Mouse (Mus musculus) kidney, adult 2 months (tissue): ENCODE measurements around the gene Sf3a2.

Experiments used
- CTCF ChIP-seq: fragments of 200-500 bp; conservative IDR thresholded peaks from 2 replicates; pipeline ENCODE4 v1.5.1; 2011; ENCODE audit warnings: low read depth, mild to moderate bottlenecking, control low read depth, low read length, moderate library complexity, mixed read lengths; ENCODE audit not compliant: insufficient read depth, insufficient read length
- POLR2A ChIP-seq: fragments of 200-500 bp; IDR thresholded peaks from one replicate; pipeline ENCODE4 v1.6.1; 2011; ENCODE audit warnings: low read depth, low read length, control low read depth

DNA sequence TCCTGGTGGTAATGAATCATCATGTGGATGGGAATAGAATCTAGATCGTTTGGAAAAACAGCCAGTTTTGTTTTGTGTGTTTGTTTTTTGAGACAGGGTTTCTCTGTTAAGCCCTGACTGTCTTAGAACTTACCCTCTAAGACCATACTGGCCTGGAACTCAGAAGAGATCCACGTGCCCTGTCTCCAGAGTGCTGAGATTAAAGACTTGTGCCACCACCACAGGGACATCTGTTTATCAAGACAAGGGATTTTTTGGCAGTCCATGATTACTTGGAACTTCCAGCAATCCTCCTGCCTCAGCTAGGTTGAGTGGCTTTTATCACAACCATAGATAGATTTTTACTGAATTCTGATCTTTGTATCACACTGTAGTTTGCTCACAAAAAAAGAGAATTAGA, 26.8 kb downstream of the Sf3a2 start:
- TF ChIP-seq CTCF (no peak), POLR2A (no peak)
